Mouse (Mus musculus) hindbrain, embryonic 16.5 days (tissue): Measurements from ENCODE around the gene Ccdc97. TPM values are rescaled to one million over a fixed set of nuclear protein-coding genes. Genes with fewer than 3 reads are reported as not detected.

Experiments used
- ATAC-seq: fragments of 200-750 bp; cut with Nextera tagmentation; 2 replicates; pipeline ENCODE4 v1.8.0; 2017; ENCODE audit warnings: moderate TSS enrichment, moderate library complexity
- H3K27ac ChIP-seq: fragments of 300-500 bp; sonication (generic); 2 replicates; pipeline ENCODE4 v1.5.1; 2014; ENCODE audit warnings: low read depth, mild to moderate bottlenecking, control low read depth, low read length, moderate library complexity
- H3K27me3 ChIP-seq: fragments of 300-500 bp; sonication (generic); replicated peaks from 2 replicates; pipeline ENCODE4 v1.6.1; 2014; ENCODE audit warnings: low read length; ENCODE audit not compliant: control insufficient read depth, insufficient read depth
- H3K36me3 ChIP-seq: fragments of 300-500 bp; sonication (generic); 2 replicates; pipeline ENCODE4 v1.6.1; 2014; ENCODE audit warnings: mild to moderate bottlenecking, low read length, moderate library complexity, mixed read lengths; ENCODE audit not compliant: control insufficient read depth, insufficient read depth
- H3K4me1 ChIP-seq: fragments of 300-500 bp; sonication (generic); 2 replicates; pipeline ENCODE4 v1.6.1; 2014; ENCODE audit warnings: low read depth, low read length; ENCODE audit not compliant: control insufficient read depth, insufficient read depth
- H3K4me2 ChIP-seq: fragments of 300-500 bp; sonication (generic); 2 replicates; pipeline ENCODE4 v1.6.1; 2014; ENCODE audit warnings: mild to moderate bottlenecking, low read length, control low read depth, moderate library complexity
- H3K4me3 ChIP-seq: fragments of 300-500 bp; sonication (generic); 2 replicates; pipeline ENCODE4 v1.5.1; 2014; ENCODE audit warnings: mild to moderate bottlenecking, low read length, control low read depth, moderate library complexity
- H3K9ac ChIP-seq: fragments of 300-500 bp; sonication (generic); 2 replicates; pipeline ENCODE4 v1.6.1; 2014; ENCODE audit warnings: low read depth, mild to moderate bottlenecking, control low read depth, low read length, moderate library complexity
- H3K9me3 ChIP-seq: fragments of 300-500 bp; sonication (generic); 2 replicates; pipeline ENCODE4 v1.6.1; 2014; ENCODE audit warnings: mild to moderate bottlenecking, low read length, moderate library complexity; ENCODE audit not compliant: control insufficient read depth
- WGBS: fragments of 180-500 bp; shearing (Covaris S2); extraction: QIAGEN DNeasy Blood & Tissue Kit; methylation state at CpG from one replicate; pipeline ENCODE4 v1.1.7; 2014; 5-methylcytosine and 5-hydroxymethylcytosine counted together
- polyA plus RNA-seq: library from polyadenylated mRNA; unstranded; fragments of >200 nt; fragmentation: Nextera tagmentation; extraction: Ambion mirVana; gene quantifications from 2 replicates; pipeline ENCODE4 v1.2.1, GENCODE M21; 2015

The Ccdc97 gene
- polyA plus RNA-seq, 1 experiment from 2014 or later, result 29.3 TPM

- WGBS, result 7% methylated on average over 21 of the region's 37 CpGs
- peak; percentile 58 for ATAC-seq
- peak overlapping the region; percentile 60 for H3K9ac ChIP-seq
- no peaks in the 10 kb centered on the region for H3K27me3 ChIP-seq
- peaks cover 3% of the 10 kb centered on the region; the same call in 1 of the 2 replicates for H3K4me1 ChIP-seq
- peak overlapping the region; percentile 67 for H3K4me2 ChIP-seq
- no peaks in the 10 kb centered on the region for H3K9me3 ChIP-seq
- H3K27ac ChIP-seq, result no peak overlapping the region
- peak overlapping the region; percentile 41 for H3K4me3 ChIP-seq
- no peaks in the 10 kb centered on the region for H3K36me3 ChIP-seq
Observed at GRCm38 (mm10) chr7:25704716-25705364, 14.0 kb downstream of the Ccdc97 start.

- Histone ChIP-seq H3K4me2 (peak overlapping the region; percentile 67), H3K36me3 (no peaks in the 10 kb centered on the region), H3K4me3 (peak overlapping the region; percentile 41; the same call in 1 of the 2 replicates), H3K27ac (no peak overlapping the region), H3K4me1 (peaks cover 3% of the 10 kb centered on the region; the same call in 1 of the 2 replicates), H3K9me3 (no peaks in the 10 kb centered on the region), H3K9ac (no peak overlapping the region), H3K27me3 (no peaks in the 10 kb centered on the region)
- peak; percentile 15; the same call in 1 of the 2 replicates for ATAC-seq
- WGBS, result 18% methylated on average over 10 of the region's 10 CpGs
Observed at GRCm38 (mm10) chr7:25703793-25704494, 14.9 kb downstream of the Ccdc97 start.

GRCm38 (mm10) chr7:25702350-25702749, 16.5 kb downstream of the Ccdc97 start:
- no peak for ATAC-seq
- WGBS, result 95% methylated on average over 2 of the region's 2 CpGs

GRCm38 (mm10) chr7:25700732-25701131, 18.2 kb downstream of the Ccdc97 start:
- Histone ChIP-seq H3K9me3 (no peaks in the 10 kb centered on the region), H3K27me3 (no peaks in the 10 kb centered on the region), H3K27ac (no peak overlapping the region), H3K9ac (no peak overlapping the region), H3K4me3 (no peak overlapping the region), H3K4me2 (no peak overlapping the region), H3K4me1 (peaks cover 3% of the 10 kb centered on the region; the same call in 1 of the 2 replicates), H3K36me3 (no peaks in the 10 kb centered on the region)
- 79% methylated on average over 12 of the region's 12 CpGs for WGBS
- ATAC-seq, result no peak

More at GRCm38 (mm10) chr7:25702350-25702749, 16.5 kb downstream of the Ccdc97 start:
- H3K4me3 ChIP-seq, result no peak overlapping the region
- no peak overlapping the region for H3K9ac ChIP-seq
- no peak overlapping the region for H3K4me2 ChIP-seq
- no peaks in the 10 kb centered on the region for H3K36me3 ChIP-seq
- H3K4me1 ChIP-seq, result peaks cover 3% of the 10 kb centered on the region; the same call in 1 of the 2 replicates
- no peaks in the 10 kb centered on the region for H3K9me3 ChIP-seq
- H3K27ac ChIP-seq, result no peak overlapping the region
- no peaks in the 10 kb centered on the region for H3K27me3 ChIP-seq

GRCm38 (mm10) chr7:25699851-25700250, 19.0 kb downstream of the Ccdc97 start:
- no peak overlapping the region for H3K9ac ChIP-seq
- no peaks in the 10 kb centered on the region for H3K9me3 ChIP-seq
- H3K27ac ChIP-seq, result no peak overlapping the region
- no peak overlapping the region for H3K4me3 ChIP-seq
- ATAC-seq, result no peak
- H3K4me2 ChIP-seq, result no peak overlapping the region
- WGBS, result 56% methylated on average over 13 of the region's 13 CpGs
- H3K36me3 ChIP-seq, result no peaks in the 10 kb centered on the region
- H3K4me1 ChIP-seq, result peaks cover 3% of the 10 kb centered on the region; the same call in 1 of the 2 replicates
- no peaks in the 10 kb centered on the region for H3K27me3 ChIP-seq

- Histone ChIP-seq H3K4me3 (no peak overlapping the region), H3K9me3 (peaks cover 3% of the 10 kb centered on the region; the same call in 1 of the 2 replicates), H3K9ac (no peak overlapping the region), H3K36me3 (no peaks in the 10 kb centered on the region), H3K4me1 (peaks cover 3% of the 10 kb centered on the region), H3K27ac (no peak overlapping the region), H3K4me2 (no peak overlapping the region), H3K27me3 (peaks cover 19% of the 10 kb centered on the region)
- WGBS, result 35% methylated on average over 8 of the region's 8 CpGs
- ATAC-seq, result peak; percentile 31; the same call in 1 of the 2 replicates
Observed at GRCm38 (mm10) chr7:25694104-25694503, 24.8 kb downstream of the Ccdc97 start.

GRCm38 (mm10) chr7:25690051-25690450, 28.8 kb downstream of the Ccdc97 start:
- Histone ChIP-seq H3K4me3 (no peak overlapping the region), H3K36me3 (no peaks in the 10 kb centered on the region), H3K4me1 (peaks cover 28% of the 10 kb centered on the region), H3K9me3 (peaks cover 3% of the 10 kb centered on the region; the same call in 1 of the 2 replicates), H3K4me2 (peak overlapping the region; percentile 66; the same call in 1 of the 2 replicates), H3K9ac (no peak overlapping the region), H3K27ac (no peak overlapping the region), H3K27me3 (peaks cover 48% of the 10 kb centered on the region)
- WGBS, result 32% methylated on average over 5 of the region's 5 CpGs
- ATAC-seq, result no peak

GRCm38 (mm10) chr7:25689603-25690021, 29.3 kb downstream of the Ccdc97 start:
- WGBS, result 9% methylated on average over 12 of the region's 12 CpGs
- H3K36me3 ChIP-seq, result no peaks in the 10 kb centered on the region
- ATAC-seq, result no peak
- H3K27ac ChIP-seq, result no peak overlapping the region
- H3K4me2 ChIP-seq, result peak overlapping the region; percentile 66
- peak overlapping the region; percentile 48 for H3K9ac ChIP-seq
- H3K27me3 ChIP-seq, result peaks cover 48% of the 10 kb centered on the region
- peaks cover 28% of the 10 kb centered on the region for H3K4me1 ChIP-seq
- peaks cover 3% of the 10 kb centered on the region; the same call in 1 of the 2 replicates for H3K9me3 ChIP-seq
- peak overlapping the region; percentile 49 for H3K4me3 ChIP-seq
